Mouse (Mus musculus): Measurements from ENCODE around the gene Rpl7l1.

DNA sequence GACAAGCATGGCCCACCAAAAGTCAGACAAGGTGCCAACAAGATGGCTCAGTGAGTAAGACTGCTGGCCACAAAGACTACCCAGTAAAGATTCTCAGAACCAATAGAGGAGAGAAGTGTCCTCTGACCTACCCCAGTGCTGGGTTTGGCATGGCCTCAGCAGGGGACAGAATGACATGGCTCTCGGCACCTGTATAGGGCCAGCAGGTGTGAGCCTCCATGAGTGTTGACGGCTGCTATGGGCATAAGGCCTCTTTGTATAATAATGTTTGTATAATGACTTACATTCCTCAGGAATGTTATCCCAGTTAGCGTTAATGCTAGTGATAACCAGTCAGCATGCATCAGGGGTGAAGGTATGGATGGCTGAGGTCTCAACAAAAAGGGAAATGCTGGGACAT lies 6.4 kb downstream of the Rpl7l1 start:
- TF ChIP-seq POLR2A (IDR thresholded peaks at IDR 0.05; ENCODE audit: insufficient read depth, low read depth, low read length) (no peak), CTCF (IDR thresholded peaks at IDR 0.05; ENCODE audit: insufficient read depth, low read depth, low read length) (no peak)
